Mouse (Mus musculus): Measurements from ENCODE around the gene Sdcbp2.

DNA sequence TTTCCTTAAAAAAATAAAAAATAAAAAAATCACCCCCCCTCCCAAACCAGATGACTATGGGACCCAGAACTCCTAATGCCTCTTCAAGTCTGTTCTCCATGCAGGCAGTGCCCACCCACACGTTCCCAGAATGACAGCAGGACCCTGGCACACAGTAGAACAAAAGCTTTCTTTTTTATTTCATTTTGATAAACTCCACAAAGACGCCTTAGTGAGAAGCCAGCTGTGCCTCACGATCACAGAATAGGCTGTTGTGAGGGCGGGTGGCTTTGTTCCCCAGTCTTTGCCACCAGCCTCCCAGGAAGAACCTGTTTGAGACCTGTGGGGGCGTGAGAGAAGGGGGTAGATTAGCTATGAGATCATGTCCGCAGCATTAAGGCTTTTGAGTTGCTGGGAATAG is 27.7 kb upstream of the Sdcbp2 start:
- TF ChIP-seq POLR2A (IDR thresholded peaks at IDR 0.05; ENCODE audit: borderline replicate concordance, control insufficient read depth, low read depth, low read length) = no peak
- no peak for TF ChIP-seq CTCF (IDR thresholded peaks at IDR 0.05; ENCODE audit: control insufficient read depth, insufficient read depth, low read length)
